Mouse (Mus musculus) CD4-positive helper T cell, adult 2 months (primary cell): ENCODE measurements around the gene Slc35e3.

Source experiments
- DNase-seq: peaks from one replicate; pipeline ENCODE4 v3.0.0-alpha.2; 2012; ENCODE audit warnings: low read depth, missing footprints, low spot score

Slc35e3 gene

GRCm38 (mm10) chr10:117776281-117777102 lies 30.3 kb upstream of the Slc35e3 start:
- DNase-seq = no peak

GRCm38 (mm10) chr10:117775401-117776144 lies 29.4 kb upstream of the Slc35e3 start:
- DNase-seq = no peak

- DNase-seq = no peak
These were observed 28.6 kb upstream of the Slc35e3 start for GRCm38 (mm10) chr10:117774817-117775120.

- no peak for DNase-seq
These were observed 28.0 kb upstream of the Slc35e3 start for GRCm38 (mm10) chr10:117774011-117774816.

DNA sequence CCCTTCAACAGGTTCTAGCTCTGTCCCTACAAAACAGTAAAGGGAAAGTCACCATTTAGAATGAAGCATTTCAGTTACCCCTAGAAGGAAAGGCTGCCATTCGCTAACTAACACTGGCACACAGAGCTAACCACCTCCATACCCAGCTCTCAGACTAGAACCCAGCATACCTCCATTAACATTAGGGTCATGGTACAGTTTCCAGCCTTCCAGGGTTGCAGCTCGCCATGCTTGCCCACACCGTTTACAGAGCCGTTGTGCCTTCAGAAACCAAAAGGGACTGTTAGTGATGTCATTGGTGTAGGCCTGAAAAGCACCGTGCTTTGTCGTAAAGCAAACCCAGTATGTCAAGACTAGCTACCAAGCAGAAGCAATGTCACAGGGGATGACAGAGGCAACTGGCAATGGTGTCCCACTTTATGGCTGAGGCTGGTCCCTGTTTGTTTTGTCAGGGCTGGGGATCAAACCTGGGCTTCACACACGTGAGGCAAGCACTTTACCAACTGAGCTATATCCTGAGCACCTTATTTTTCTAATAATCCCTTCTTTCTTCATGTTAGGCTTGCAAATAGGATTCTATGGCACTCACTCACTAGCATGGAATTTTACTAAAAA lies 27.0 kb upstream of the Slc35e3 start:
- no peak for DNase-seq

GRCm38 (mm10) chr10:117772364-117773105 lies 26.4 kb upstream of the Slc35e3 start:
- DNase-seq = no peak

- DNase-seq = no peak
These were observed 25.0 kb upstream of the Slc35e3 start for GRCm38 (mm10) chr10:117771131-117771510.

- no peak for DNase-seq
These were observed 24.3 kb upstream of the Slc35e3 start for GRCm38 (mm10) chr10:117770286-117771130.

DNA sequence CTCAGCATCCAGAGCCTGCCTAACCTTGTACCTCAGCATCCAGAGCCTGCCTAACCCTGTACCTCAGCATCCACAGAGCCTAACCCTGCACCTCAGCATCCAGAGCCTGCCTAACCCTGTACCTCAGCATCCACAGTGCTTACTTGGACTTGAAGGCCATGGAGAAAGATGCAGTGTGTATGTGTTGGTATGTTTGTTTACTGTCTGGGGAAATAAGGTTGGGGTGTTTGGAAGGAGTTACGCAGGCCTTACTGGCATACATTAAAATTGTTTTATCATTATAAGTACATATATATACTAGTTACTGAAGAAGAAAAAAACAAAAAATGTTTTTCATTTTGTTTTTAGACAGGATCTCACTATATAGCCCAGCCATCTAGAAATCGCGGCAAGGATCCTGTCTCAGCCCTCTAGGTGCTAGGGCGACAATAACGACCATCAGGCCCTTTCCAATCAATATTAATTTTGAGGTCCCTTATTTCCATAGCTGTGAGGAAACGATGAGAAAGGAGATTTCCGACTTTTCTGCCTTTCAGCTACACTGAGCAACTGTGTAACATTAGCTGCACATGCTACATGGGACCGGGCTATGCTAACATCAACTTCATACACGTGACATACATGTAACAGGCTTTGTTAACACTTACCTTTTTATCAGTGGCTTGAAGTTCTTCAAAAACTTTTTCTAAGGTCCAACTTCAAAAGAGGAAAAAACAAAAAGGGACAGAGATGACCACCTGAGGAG lies 23.5 kb upstream of the Slc35e3 start:
- no peak for DNase-seq

GRCm38 (mm10) chr10:117768141-117768440 lies 21.9 kb upstream of the Slc35e3 start:
- no peak for DNase-seq

DNA sequence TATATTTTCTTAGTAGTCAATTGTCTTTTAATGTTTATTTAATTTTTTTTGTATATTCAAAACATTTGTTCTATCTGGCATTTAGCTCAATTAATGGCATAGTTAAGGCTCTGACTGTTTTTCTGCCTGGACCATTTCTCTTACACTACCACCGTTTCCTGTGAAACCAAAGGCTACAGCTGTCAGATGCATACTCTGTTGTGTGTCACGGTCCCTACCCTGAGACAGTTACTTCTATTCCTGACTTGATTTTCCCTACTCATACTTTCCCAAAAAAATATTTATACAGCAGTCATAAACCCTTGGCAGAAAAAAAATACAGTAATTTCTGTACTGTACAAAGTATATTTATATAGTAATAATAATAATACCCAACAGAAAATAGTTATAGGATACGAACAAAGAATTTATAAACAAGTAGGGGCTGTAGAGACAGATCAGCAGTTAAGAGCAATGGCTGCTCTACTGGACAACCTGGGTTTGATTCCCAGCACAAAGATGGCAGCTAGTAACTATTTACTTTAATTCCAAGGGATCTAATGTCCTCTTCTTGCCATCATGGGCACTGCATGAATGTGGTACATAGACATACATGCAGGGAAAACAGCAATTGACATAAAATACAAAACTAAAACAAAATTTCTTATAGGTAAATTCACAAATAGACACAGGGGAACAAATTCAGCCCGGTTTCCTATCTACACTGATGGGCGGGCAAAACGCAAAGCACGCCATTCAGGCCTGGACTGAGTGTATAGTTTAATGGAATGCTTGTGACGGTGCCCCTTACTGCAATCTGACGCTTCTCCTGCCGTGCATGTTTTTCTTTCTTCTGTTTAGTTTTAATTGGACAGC lies 21.3 kb upstream of the Slc35e3 start:
- no peak for DNase-seq

GRCm38 (mm10) chr10:117766896-117767160 lies 20.7 kb upstream of the Slc35e3 start:
- no peak for DNase-seq

DNA sequence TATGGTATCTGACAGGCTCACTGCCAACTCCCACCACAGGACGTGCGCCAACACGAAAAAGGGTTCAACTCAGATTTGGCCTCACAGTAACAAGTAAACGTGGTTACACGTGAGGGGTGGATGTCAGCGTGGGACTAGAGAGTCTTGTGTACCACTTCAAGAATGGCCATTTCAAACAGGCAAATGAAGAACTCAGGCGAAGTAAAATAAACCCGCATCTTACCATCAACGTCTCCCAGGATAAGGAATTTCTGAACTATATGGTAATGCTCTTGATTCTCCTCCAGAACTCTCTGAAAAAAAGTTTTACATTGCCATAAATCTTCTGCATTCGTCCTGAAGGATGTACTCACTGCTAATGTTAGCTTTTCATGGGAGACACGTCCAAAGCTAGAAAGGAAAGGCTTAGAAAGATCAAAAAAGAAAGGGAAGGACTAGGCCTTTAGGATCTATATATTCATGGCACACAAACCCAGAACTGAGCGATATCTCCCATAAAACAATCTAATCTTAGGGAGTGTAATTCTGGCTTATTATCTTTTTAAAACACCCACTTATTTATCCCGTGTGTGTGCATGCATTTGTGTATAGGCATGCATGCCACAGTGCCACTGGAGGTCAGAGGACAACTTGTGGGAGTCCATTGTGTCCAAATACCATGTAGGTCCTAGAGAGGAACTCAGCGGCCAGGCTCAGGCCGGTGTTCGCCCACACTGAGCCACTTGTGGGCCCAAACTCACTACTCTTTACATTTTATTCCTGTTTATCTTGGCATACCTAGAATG lies 20.1 kb upstream of the Slc35e3 start:
- no peak for DNase-seq

DNA sequence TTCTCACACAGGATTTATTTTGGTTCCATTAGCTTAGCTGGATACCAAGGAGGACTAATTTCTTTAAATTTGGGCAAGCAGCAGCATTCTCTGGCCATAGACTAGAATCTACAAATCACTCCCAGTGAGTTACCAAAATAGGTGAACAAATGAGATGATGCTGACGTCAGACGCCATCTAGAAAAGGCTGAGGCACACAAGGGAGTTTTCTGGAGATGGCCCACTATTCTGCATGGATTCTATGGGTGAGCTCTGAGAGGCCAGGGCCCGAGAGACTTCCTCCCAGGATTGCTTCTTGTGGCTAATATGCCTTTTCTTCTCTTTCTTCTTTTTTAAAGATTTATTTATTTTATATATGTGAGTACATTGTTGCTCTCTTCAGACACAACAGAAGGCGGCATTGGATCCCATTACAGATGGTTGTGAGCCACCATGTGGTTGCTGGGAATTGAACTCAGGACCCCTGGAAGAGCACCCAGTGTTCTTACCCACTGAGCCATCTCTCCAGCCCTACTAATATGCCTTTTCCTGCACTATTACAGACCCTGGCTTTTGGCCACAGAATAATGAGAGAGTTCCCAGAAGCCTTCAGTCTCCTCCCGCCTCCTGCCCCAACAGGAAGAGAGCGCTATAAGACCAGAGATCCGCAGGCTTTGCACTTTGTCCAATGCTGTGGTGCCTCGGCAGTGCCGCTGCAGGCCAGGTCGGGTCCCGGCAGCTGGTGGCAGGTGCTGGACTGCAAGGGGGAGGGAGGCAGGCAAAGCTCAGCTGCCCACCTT lies 19.1 kb upstream of the Slc35e3 start:
- DNase-seq = no peak

DNA sequence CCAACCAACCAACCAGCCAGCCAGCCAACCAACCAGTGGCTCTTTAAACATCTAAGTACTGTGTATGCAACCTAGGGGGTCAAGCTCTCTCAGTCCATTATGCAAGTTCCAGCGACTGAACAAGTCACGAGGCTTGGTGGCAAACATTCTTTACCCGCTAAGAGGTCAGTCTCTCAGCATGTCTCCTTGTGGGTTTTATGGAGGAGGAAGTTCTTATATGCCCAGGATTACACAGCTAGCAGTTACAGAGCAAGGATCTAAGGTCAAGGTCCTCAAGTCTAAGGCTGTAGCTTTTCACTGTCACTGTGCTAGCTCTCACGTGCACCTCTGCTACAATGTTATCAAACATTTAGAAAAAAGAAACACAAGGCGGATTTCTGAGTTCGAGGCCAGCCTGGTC lies 18.4 kb upstream of the Slc35e3 start:
- no peak for DNase-seq

DNA sequence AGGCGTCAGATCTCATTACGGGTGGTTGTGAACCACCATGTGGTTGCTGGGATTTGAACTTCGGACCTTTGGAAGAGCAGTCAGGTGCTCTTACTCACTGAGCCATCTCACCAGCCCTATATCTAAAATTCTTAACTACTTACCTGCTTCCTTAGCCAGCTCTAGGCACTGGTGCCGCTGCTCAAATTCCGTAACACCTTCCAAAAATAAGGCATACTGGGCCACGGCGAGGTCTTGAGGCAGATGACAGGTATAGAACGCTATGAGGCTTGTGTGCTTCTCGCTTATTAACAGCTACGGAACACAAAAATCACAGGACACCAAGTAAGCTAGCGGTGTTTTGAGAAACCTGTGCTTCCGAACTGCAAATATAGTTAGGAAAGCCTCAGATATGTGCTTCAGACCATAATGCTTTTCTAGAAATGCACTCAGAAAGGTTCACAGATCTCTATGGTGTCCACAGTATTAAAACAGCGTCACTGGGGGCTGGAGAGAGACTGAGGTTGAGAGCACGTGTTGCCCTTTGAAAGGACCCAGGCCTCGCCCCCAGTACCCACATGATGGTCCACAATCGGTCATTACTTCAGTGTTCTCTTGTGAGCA lies 17.5 kb upstream of the Slc35e3 start:
- no peak for DNase-seq

DNA sequence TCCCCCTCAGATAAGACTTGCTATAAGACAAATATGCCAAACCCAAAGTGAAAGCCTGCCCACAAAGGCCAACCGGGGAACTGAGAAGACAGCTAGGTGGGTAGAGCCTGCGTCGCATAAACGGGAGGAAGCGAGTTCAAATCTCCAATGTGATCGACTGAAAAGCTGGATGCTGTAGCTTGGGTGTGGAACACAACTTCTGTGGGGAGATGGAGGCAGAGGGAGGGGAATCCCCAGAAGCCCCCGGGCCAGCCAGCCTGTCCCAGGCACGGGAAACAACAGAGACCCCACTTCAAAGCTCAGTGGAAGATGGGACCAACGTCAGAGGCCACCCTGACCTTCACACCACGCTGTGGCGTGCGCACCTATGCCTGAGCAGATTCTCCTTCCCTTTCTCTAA lies 16.8 kb upstream of the Slc35e3 start:
- DNase-seq = no peak
